Mouse (Mus musculus): ENCODE measurements at regions not wholly inside any gene's neighbourhood (a gene's known extent, or its start where the extent isn't known, plus 50 kb on each side); places are given as distances from the start of the nearest gene placed in this dataset.

DNA sequence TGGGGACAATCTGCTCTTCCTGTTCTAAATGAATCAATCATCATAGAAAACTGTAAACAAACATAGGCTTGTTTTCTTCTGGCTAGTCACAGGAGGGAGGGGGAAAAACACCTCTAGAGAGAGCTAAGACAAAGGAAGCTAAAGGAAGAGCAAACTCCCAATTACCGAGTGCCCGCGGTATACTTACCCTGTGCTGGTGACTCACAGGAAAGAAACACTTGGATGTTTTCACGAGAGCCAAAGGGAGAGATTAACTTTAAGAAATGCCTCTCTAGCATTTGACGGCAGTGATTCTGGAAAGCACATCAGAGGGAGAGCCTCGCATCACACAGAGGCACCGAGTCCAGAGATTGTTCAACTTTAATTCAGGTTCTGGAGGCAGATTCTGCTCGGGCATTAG lies 151.0 kb downstream of the 1700017N19Rik start:
- no peak for TF ChIP-seq CTCF (IDR thresholded peaks at IDR 0.05; ENCODE audit: control insufficient read depth, insufficient read depth, insufficient replicate concordance, low read depth, low read length)
- no peak for TF ChIP-seq POLR2A (IDR thresholded peaks at IDR 0.05; ENCODE audit: control insufficient read depth, low read depth, low read length)
- Histone ChIP-seq H3K4me3 (ENCODE audit: control insufficient read depth, low read depth, low read length) (no peak overlapping the region), H3K27ac (ENCODE audit: control insufficient read depth, insufficient read depth, low read depth, low read length) (no peak overlapping the region), H3K4me1 (ENCODE audit: control insufficient read depth, insufficient read depth, low read length) (no peaks in the 10 kb centered on the region), H3K27me3 (ENCODE audit: control insufficient read depth, insufficient read depth, low read length) (no peaks in the 10 kb centered on the region), H3K36me3 (ENCODE audit: control insufficient read depth, insufficient read depth, low read length) (no peaks in the 10 kb centered on the region)

DNA sequence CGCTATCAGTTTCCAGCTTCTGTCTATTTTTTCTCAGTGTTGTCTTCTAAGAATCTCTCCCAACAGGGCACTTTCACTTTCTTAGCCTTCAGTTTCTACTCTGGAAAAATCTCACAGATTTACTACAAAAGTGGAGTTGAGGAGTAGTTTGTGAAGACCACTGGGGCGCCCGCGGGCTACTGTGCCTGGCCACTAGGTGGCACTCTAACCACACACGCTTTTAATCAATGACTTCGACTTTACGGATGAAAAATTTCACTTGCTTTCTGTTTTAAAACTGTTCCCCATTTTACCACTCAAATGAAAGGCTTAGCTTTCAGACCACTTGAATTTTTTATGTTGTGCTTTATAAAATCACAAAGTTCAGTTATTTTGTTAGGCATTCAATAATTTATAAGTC lies 151.8 kb downstream of the 1700017N19Rik start:
- peak; percentile 80; the same call in 1 of the 2 replicates for TF ChIP-seq CTCF (IDR thresholded peaks at IDR 0.05; ENCODE audit: control insufficient read depth, insufficient read depth, insufficient replicate concordance, low read depth, low read length)
- TF ChIP-seq POLR2A (IDR thresholded peaks at IDR 0.05; ENCODE audit: control insufficient read depth, low read depth, low read length): no peak
- Histone ChIP-seq H3K36me3 (ENCODE audit: control insufficient read depth, insufficient read depth, low read length) (no peaks in the 10 kb centered on the region), H3K4me3 (ENCODE audit: control insufficient read depth, low read depth, low read length) (no peak overlapping the region), H3K27me3 (ENCODE audit: control insufficient read depth, insufficient read depth, low read length) (no peaks in the 10 kb centered on the region), H3K27ac (ENCODE audit: control insufficient read depth, insufficient read depth, low read depth, low read length) (no peak overlapping the region), H3K4me1 (ENCODE audit: control insufficient read depth, insufficient read depth, low read length) (no peaks in the 10 kb centered on the region)

DNA sequence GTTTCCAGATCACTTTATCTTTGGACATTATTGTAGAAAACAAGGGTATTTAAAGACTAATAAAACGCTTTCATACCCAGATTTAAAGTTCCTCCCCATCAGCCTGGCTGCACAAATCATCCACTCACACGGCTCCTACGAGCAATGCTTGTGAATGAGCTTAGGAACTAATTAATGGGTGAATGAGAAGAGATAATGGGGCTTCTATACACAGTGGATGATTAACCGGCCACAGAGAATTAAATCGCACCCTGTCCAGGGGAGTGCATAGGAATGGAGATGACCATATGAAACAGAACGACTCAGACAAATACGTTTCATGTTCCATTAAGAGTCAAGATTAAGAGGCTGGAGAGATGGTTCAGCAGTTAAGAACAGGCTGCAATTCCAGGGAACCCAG lies 155.9 kb downstream of the 1700017N19Rik start:
- no peak for TF ChIP-seq POLR2A (IDR thresholded peaks at IDR 0.05; ENCODE audit: control insufficient read depth, low read depth, low read length)
- TF ChIP-seq CTCF (IDR thresholded peaks at IDR 0.05; ENCODE audit: control insufficient read depth, insufficient read depth, insufficient replicate concordance, low read depth, low read length): no peak

DNA sequence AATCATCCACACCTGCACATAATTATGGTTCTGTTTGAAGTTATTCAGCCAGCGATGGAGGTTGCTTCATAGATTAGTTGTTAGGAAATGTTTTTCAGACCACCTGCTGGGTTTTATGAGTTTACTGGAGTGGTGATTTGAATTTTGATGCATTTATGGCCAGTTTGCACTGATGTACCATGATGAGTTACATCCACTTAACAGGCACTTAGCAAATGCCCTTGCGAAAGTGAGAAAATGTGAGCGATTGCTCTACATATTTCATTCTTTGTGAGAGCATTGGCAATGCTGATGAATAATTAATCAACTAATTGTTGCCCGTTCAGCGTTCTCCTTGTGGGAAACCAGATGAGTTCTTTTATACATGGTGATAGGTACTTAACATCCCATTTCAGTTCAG lies 164.7 kb downstream of the 1700017N19Rik start:
- no peak overlapping the region for H3K27ac ChIP-seq (ENCODE audit: control insufficient read depth, insufficient read depth, low read depth, low read length)
- no peaks in the 10 kb centered on the region for H3K27me3 ChIP-seq (ENCODE audit: control insufficient read depth, insufficient read depth, low read length)
- no peaks in the 10 kb centered on the region for H3K4me1 ChIP-seq (ENCODE audit: control insufficient read depth, insufficient read depth, low read length)
- H3K36me3 ChIP-seq (ENCODE audit: control insufficient read depth, insufficient read depth, low read length): no peaks in the 10 kb centered on the region
- no peak overlapping the region for H3K4me3 ChIP-seq (ENCODE audit: control insufficient read depth, low read depth, low read length)
- TF ChIP-seq CTCF (IDR thresholded peaks at IDR 0.05; ENCODE audit: control insufficient read depth, insufficient read depth, insufficient replicate concordance, low read depth, low read length): no peak
- no peak for TF ChIP-seq POLR2A (IDR thresholded peaks at IDR 0.05; ENCODE audit: control insufficient read depth, low read depth, low read length)

More for the DNA sequence above, 155.9 kb downstream of the 1700017N19Rik start:
- no peak overlapping the region for H3K27ac ChIP-seq (ENCODE audit: control insufficient read depth, insufficient read depth, low read depth, low read length)
- H3K4me1 ChIP-seq (ENCODE audit: control insufficient read depth, insufficient read depth, low read length): no peaks in the 10 kb centered on the region
- no peak overlapping the region for H3K4me3 ChIP-seq (ENCODE audit: control insufficient read depth, low read depth, low read length)
- H3K36me3 ChIP-seq (ENCODE audit: control insufficient read depth, insufficient read depth, low read length): no peaks in the 10 kb centered on the region
- H3K27me3 ChIP-seq (ENCODE audit: control insufficient read depth, insufficient read depth, low read length): no peaks in the 10 kb centered on the region

DNA sequence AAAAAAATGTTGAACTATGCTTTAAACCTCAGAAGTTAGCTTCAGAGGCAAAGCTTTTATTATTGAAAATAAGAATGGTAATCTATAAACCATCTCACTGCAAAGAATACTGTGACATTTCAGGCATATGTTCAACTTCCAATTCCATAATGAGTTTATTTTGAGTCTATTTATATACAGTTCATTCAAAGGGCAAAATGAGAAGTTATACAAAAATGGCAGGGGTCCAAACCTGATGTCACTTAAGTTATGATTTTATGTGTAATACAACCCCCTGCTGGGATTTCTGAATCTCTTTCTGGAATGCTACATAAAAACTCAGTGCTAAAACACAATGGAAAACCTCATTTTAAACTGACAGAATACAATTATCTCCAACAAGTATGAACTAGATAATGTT lies 184.0 kb downstream of the 1700017N19Rik start:
- TF ChIP-seq POLR2A (IDR thresholded peaks at IDR 0.05; ENCODE audit: control insufficient read depth, low read depth, low read length) (no peak), CTCF (IDR thresholded peaks at IDR 0.05; ENCODE audit: control insufficient read depth, insufficient read depth, insufficient replicate concordance, low read depth, low read length) (no peak)
- H3K36me3 ChIP-seq (ENCODE audit: control insufficient read depth, insufficient read depth, low read length): no peaks in the 10 kb centered on the region
- no peaks in the 10 kb centered on the region for H3K4me1 ChIP-seq (ENCODE audit: control insufficient read depth, insufficient read depth, low read length)
- H3K4me3 ChIP-seq (ENCODE audit: control insufficient read depth, low read depth, low read length): no peak overlapping the region
- no peak overlapping the region for H3K27ac ChIP-seq (ENCODE audit: control insufficient read depth, insufficient read depth, low read depth, low read length)
- no peaks in the 10 kb centered on the region for H3K27me3 ChIP-seq (ENCODE audit: control insufficient read depth, insufficient read depth, low read length)

DNA sequence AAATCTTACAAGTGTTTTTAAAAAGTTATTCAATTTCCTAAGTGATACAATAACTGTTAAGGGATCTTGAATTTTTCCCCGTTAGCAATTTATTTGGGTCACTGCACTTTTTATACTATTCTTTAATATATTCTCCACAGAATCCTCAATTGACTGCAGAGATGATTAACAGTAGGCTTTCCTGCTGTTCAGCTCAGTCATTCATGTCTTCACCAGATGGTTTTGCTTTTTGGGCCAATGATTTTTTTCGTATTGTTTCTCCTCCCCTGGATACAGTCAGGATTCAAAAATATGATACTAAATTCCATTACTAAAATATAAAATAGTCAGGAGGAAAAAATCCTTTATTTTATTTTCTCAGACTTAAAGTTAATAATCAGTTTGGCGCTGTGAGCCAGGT lies 201.9 kb downstream of the 1700017N19Rik start:
- H3K4me3 ChIP-seq (ENCODE audit: control insufficient read depth, low read depth, low read length): no peak overlapping the region
- no peaks in the 10 kb centered on the region for H3K27me3 ChIP-seq (ENCODE audit: control insufficient read depth, insufficient read depth, low read length)
- TF ChIP-seq CTCF (IDR thresholded peaks at IDR 0.05; ENCODE audit: control insufficient read depth, insufficient read depth, insufficient replicate concordance, low read depth, low read length): no peak
- TF ChIP-seq POLR2A (IDR thresholded peaks at IDR 0.05; ENCODE audit: control insufficient read depth, low read depth, low read length): no peak
- no peaks in the 10 kb centered on the region for H3K36me3 ChIP-seq (ENCODE audit: control insufficient read depth, insufficient read depth, low read length)
- H3K4me1 ChIP-seq (ENCODE audit: control insufficient read depth, insufficient read depth, low read length): no peaks in the 10 kb centered on the region
- no peak overlapping the region for H3K27ac ChIP-seq (ENCODE audit: control insufficient read depth, insufficient read depth, low read depth, low read length)

DNA sequence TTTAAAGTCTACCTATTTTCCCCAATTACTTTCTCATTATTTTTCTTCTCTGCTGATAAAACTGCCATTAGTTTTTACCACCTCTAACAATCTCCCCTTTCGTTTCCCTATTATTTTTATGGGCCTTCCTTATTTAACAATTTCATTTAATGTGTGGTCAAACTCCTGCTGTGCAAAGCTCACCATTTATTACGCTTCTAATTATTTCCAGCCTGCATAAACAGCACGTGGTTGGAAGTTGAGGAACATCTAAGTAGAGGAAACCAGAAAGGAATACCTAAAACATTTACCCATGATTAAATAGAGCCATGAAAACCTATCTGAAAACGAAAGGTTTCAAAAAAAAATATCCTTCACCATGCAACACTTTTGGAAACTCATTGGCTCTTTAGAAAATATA lies 202.3 kb downstream of the 1700017N19Rik start:
- TF ChIP-seq CTCF (IDR thresholded peaks at IDR 0.05; ENCODE audit: control insufficient read depth, insufficient read depth, insufficient replicate concordance, low read depth, low read length) (no peak), POLR2A (IDR thresholded peaks at IDR 0.05; ENCODE audit: control insufficient read depth, low read depth, low read length) (no peak)
- Histone ChIP-seq H3K36me3 (ENCODE audit: control insufficient read depth, insufficient read depth, low read length) (no peaks in the 10 kb centered on the region), H3K4me3 (ENCODE audit: control insufficient read depth, low read depth, low read length) (no peak overlapping the region), H3K4me1 (ENCODE audit: control insufficient read depth, insufficient read depth, low read length) (no peaks in the 10 kb centered on the region), H3K27ac (ENCODE audit: control insufficient read depth, insufficient read depth, low read depth, low read length) (no peak overlapping the region), H3K27me3 (ENCODE audit: control insufficient read depth, insufficient read depth, low read length) (no peaks in the 10 kb centered on the region)

All from testis, adult 2 months (tissue).